Mouse (Mus musculus) liver, embryonic 14.5 days (tissue): ENCODE measurements around the gene Nckap1l.

Experiments used
- CTCF ChIP-seq: IDR thresholded peaks from 2 replicates; pipeline ENCODE4 v1.5.1; 2016; ENCODE audit warnings: antibody characterized with exemption, low read depth, control low read depth
- EP300 ChIP-seq: IDR thresholded peaks from 2 replicates; pipeline ENCODE4 v1.6.1; 2016; ENCODE audit warnings: antibody characterized with exemption, low read depth

- TF ChIP-seq CTCF (no peak), EP300 (no peak)
These were observed 25.5 kb downstream of the Nckap1l start for GRCm38 (mm10) chr15:103479080-103479606.
